Mouse (Mus musculus): ENCODE measurements around the gene AW551984. TPM values are rescaled to one million over a fixed set of nuclear protein-coding genes. Genes with fewer than 3 reads are reported as not detected.

AW551984 gene
- total and polyA plus RNA-seq, 3 experiments: 0.14 to 0.26 (median 0.20) TPM

DNA sequence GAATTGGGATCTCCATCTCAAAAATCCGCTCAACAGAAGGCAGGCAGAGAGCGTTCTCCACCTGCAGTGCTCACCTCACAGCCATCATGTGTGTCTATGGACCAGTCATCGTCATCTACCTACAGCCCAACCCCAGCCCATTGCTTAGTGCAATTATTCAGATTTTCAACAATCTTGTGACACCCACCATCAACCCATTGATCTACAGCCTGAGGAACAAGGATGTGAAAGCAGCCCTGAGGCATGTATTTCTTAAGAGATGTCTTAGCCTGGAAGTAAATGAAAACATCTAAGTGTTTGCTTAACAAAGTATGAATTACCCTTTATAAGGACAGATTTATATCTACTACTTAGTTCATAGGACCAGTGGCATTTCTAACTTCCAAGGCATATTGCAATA lies 19.6 kb upstream of the AW551984 start:
- Histone ChIP-seq H3K36me3 (ENCODE audit: control insufficient read depth, insufficient read depth, low read length) (no peaks in the 10 kb centered on the region), H3K4me3 (no peak overlapping the region), H3K4me1 (ENCODE audit: control insufficient read depth, insufficient read depth, low read length) (no peaks in the 10 kb centered on the region), H3K27me3 (ENCODE audit: control insufficient read depth, insufficient read depth, low read length) (no peaks in the 10 kb centered on the region), H3K27ac (no peak overlapping the region), H3K9ac (ENCODE audit: low read depth, low read length) (no peak overlapping the region), H3K79me2 (replicated peaks; ENCODE audit: control insufficient read depth, insufficient read depth, low read length) (no peaks in the 10 kb centered on the region)
- DNase-seq: no peak
- no peak for TF ChIP-seq CTCF (IDR thresholded peaks at IDR 0.05)
- no peak for TF ChIP-seq POLR2A (IDR thresholded peaks at IDR 0.05; ENCODE audit: insufficient read depth, low read depth, low read length)
- TF ChIP-seq EP300 (IDR thresholded peaks at IDR 0.05; ENCODE audit: insufficient read depth, low read depth, low read length): no peak
- intact Hi-C loops (cut with DNase I): no loop called here
- 83% methylated on average over 3 of the region's 3 CpGs for WGBS

DNA sequence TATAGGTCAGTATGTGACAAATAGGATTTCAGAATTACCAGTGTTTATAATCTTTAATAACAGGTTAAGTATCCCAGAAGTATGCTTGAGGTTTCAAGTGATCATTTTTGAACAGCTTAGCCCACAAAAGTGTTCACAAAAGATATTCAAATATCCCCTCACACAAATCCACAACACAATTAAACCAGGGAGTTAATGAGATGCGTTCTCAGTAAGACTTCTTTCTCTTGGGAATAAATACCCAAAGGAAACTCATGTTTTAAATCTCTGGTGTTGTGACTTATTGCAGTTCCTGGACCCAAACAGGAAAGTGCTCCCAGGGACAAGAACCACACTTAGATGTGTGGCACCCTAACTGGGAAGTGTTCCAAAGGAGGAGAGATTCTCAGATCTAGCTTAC lies 16.9 kb upstream of the AW551984 start, which contains the start of gene Olfr960:
TSS of gene Olfr960 (plus strand) at position 301 of the 400 bp plus-strand sequence.
- DNase-seq: no peak
- Histone ChIP-seq H3K27ac (no peak within 1 kb of the TSS), H3K4me1 (ENCODE audit: control insufficient read depth, insufficient read depth, low read length) (no peaks in the 10 kb centered on the region), H3K9ac (ENCODE audit: low read depth, low read length) (no peak within 1 kb of the TSS), H3K36me3 (ENCODE audit: control insufficient read depth, insufficient read depth, low read length) (no peaks in the 10 kb centered on the region), H3K27me3 (ENCODE audit: control insufficient read depth, insufficient read depth, low read length) (no peaks in the 10 kb centered on the region), H3K4me3 (no peak within 1 kb of the TSS), H3K79me2 (replicated peaks; ENCODE audit: control insufficient read depth, insufficient read depth, low read length) (no peaks in the 10 kb centered on the region)
- intact Hi-C loops (cut with DNase I): no loop called here
- WGBS: 60% methylated on average over 1 of the region's 1 CpGs
- TF ChIP-seq POLR2A (IDR thresholded peaks at IDR 0.05; ENCODE audit: insufficient read depth, low read depth, low read length) (no peak), CTCF (IDR thresholded peaks at IDR 0.05) (no peak), EP300 (IDR thresholded peaks at IDR 0.05; ENCODE audit: insufficient read depth, low read depth, low read length) (no peak)

DNA sequence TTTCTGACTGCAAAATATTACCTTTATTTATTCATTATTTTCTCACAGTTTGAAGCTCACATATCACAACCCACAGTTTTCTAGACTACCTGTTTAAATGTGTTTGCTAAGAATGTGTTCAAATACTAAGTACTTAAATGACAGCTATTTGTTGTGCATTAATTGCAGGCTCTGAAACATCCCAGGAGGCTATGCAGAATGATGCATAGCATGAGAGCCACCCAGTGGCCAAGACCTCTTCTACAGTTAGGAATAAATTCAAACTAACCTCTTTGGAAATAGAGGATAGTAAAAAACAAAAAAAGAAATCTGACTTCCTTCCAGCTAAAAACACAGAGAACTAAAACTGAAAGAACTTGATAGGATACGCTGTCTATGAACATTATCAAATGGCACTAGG lies 7.8 kb upstream of the AW551984 start:
- no peak overlapping the region for H3K4me3 ChIP-seq
- no peaks in the 10 kb centered on the region for H3K36me3 ChIP-seq (ENCODE audit: control insufficient read depth, insufficient read depth, low read length)
- 38% methylated on average over 1 of the region's 1 CpGs for WGBS
- H3K4me1 ChIP-seq (ENCODE audit: control insufficient read depth, insufficient read depth, low read length): no peaks in the 10 kb centered on the region
- H3K79me2 ChIP-seq (replicated peaks; ENCODE audit: control insufficient read depth, insufficient read depth, low read length): no peaks in the 10 kb centered on the region
- no peak for DNase-seq
- TF ChIP-seq POLR2A (IDR thresholded peaks at IDR 0.05; ENCODE audit: insufficient read depth, low read depth, low read length) (no peak), CTCF (IDR thresholded peaks at IDR 0.05) (peak; percentile 68), EP300 (IDR thresholded peaks at IDR 0.05; ENCODE audit: insufficient read depth, low read depth, low read length) (no peak)
- no peak overlapping the region for H3K27ac ChIP-seq
- H3K27me3 ChIP-seq (ENCODE audit: control insufficient read depth, insufficient read depth, low read length): no peaks in the 10 kb centered on the region
- intact Hi-C loops (cut with DNase I): loop anchor here (1.0 kb wide), 1 partner anchor 103 kb away; no protein-coding TSS in a partner anchor
- no peak overlapping the region for H3K9ac ChIP-seq (ENCODE audit: low read depth, low read length)

DNA sequence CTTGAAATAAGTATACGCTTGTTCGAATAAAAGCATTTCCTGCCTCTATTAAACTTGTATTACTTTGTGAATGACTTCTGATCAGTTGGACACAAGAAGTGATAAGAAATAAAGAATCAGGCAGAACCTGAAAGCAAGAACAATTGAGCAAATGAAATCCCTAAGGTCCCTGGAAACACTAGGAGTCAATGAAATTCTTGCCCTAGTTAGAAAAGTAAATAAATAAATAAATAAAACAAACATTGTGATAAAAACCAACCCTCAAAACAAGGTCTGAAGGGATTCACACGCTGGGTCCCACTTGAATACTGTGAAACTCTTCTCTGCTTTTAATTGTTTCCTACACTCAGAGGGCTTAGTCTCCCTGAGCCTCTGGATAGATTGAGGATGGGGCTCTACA lies 6.2 kb upstream of the AW551984 start, which contains the start of gene Olfr148:
TSS of gene Olfr148 (plus strand) at position 301 of the 400 bp plus-strand sequence.
- no peak within 1 kb of the TSS for H3K9ac ChIP-seq (ENCODE audit: low read depth, low read length)
- no peak within 1 kb of the TSS for H3K27ac ChIP-seq
- intact Hi-C loops (cut with DNase I): no loop called here
- no peak within 1 kb of the TSS for H3K4me3 ChIP-seq
- no peaks in the 10 kb centered on the region for H3K27me3 ChIP-seq (ENCODE audit: control insufficient read depth, insufficient read depth, low read length)
- no peak for DNase-seq
- no peaks in the 10 kb centered on the region for H3K36me3 ChIP-seq (ENCODE audit: control insufficient read depth, insufficient read depth, low read length)
- TF ChIP-seq EP300 (IDR thresholded peaks at IDR 0.05; ENCODE audit: insufficient read depth, low read depth, low read length): no peak
- TF ChIP-seq CTCF (IDR thresholded peaks at IDR 0.05): no peak
- no peak for TF ChIP-seq POLR2A (IDR thresholded peaks at IDR 0.05; ENCODE audit: insufficient read depth, low read depth, low read length)
- H3K4me1 ChIP-seq (ENCODE audit: control insufficient read depth, insufficient read depth, low read length): no peaks in the 10 kb centered on the region
- 69% methylated on average over 3 of the region's 3 CpGs for WGBS
- no peaks in the 10 kb centered on the region for H3K79me2 ChIP-seq (replicated peaks; ENCODE audit: control insufficient read depth, insufficient read depth, low read length)

DNA sequence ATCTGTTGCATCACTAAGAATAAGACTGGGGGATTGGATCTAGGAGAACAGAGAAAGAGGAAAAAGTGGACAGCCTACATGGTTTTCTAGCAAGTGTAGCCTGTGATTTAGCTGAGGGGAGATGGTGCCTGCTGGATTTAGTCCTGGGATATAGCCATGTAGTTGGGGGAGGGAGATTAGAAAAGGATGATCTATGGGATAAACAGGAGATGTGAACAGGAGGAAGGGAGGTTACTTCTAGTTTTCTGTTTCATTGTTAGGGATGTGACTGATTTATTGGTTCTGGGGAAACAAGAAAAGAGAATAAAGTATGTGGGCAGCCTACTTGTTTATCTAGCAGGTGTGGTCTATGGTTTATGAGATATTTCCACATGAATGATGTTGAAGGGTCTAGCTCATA lies 4.3 kb upstream of the AW551984 start:
- no peaks in the 10 kb centered on the region for H3K36me3 ChIP-seq (ENCODE audit: control insufficient read depth, insufficient read depth, low read length)
- DNase-seq: no peak
- H3K4me1 ChIP-seq (ENCODE audit: control insufficient read depth, insufficient read depth, low read length): no peaks in the 10 kb centered on the region
- no peak for TF ChIP-seq POLR2A (IDR thresholded peaks at IDR 0.05; ENCODE audit: insufficient read depth, low read depth, low read length)
- no peak for TF ChIP-seq CTCF (IDR thresholded peaks at IDR 0.05)
- no peak for TF ChIP-seq EP300 (IDR thresholded peaks at IDR 0.05; ENCODE audit: insufficient read depth, low read depth, low read length)
- H3K27ac ChIP-seq: no peak overlapping the region
- intact Hi-C loops (cut with DNase I): no loop called here
- H3K27me3 ChIP-seq (ENCODE audit: control insufficient read depth, insufficient read depth, low read length): no peaks in the 10 kb centered on the region
- no peak overlapping the region for H3K4me3 ChIP-seq
- H3K79me2 ChIP-seq (replicated peaks; ENCODE audit: control insufficient read depth, insufficient read depth, low read length): no peaks in the 10 kb centered on the region
- no peak overlapping the region for H3K9ac ChIP-seq (ENCODE audit: low read depth, low read length)

DNA sequence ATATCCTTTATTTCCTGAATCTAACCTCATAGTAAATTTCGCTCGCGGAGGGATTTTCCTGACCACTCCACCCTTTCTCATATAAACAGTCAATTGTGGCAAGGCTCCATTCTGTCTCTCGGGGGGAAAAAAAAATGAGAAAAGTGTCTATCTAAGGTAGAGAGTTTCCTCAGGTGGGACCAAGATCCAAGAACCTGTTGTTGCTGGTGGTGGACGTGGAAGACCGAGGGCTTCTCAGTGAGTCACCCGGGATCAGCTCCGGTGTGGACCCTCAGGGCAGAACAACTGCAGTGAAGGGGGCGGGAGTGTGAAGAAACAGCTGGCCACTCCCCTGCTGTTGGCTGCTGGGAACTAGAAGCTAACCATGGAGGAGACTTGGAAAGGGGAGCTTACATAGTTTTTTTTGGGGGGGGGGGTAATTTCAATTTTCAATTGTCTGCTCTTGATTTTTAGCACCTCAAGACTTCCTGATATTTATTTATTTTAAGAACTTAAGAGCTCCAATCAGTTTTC lies 814 bp downstream of the AW551984 start:
- Histone ChIP-seq H3K27me3 (ENCODE audit: control insufficient read depth, insufficient read depth, low read length) (no peaks in the 10 kb centered on the region), H3K9ac (ENCODE audit: low read depth, low read length) (no peak overlapping the region), H3K27ac (no peak overlapping the region), H3K36me3 (ENCODE audit: control insufficient read depth, insufficient read depth, low read length) (no peaks in the 10 kb centered on the region), H3K4me3 (0 out of 2 replicates have a peak overlapping the region, but pooled peaks have one; percentile 10), H3K4me1 (ENCODE audit: control insufficient read depth, insufficient read depth, low read length) (no peaks in the 10 kb centered on the region), H3K79me2 (replicated peaks; ENCODE audit: control insufficient read depth, insufficient read depth, low read length) (no peaks in the 10 kb centered on the region)
- no peak for DNase-seq
- intact Hi-C loops (cut with DNase I): no loop called here
- WGBS: 1% methylated on average over 9 of the region's 9 CpGs
- TF ChIP-seq CTCF (IDR thresholded peaks at IDR 0.05) (no peak), POLR2A (IDR thresholded peaks at IDR 0.05; ENCODE audit: insufficient read depth, low read depth, low read length) (no peak), EP300 (IDR thresholded peaks at IDR 0.05; ENCODE audit: insufficient read depth, low read depth, low read length) (no peak)

All from heart, adult 2 months (tissue).